Mouse (Mus musculus) E14TG2a.4 (cell line): ENCODE results near the gene Hdac9.

Source experiments
- CTCF ChIP-seq: conservative IDR thresholded peaks from 2 replicates; pipeline ENCODE4 v1.5.1; 2014; ENCODE audit warnings: low read length
- NANOG ChIP-seq: IDR thresholded peaks from 2 replicates; pipeline ENCODE4 v1.6.1; 2014; ENCODE audit warnings: borderline replicate concordance, low read length, mixed read lengths
- POU5F1 ChIP-seq: IDR thresholded peaks from 2 replicates; pipeline ENCODE4 v1.6.1; 2014; ENCODE audit warnings: low read length, borderline replicate concordance

DNA sequence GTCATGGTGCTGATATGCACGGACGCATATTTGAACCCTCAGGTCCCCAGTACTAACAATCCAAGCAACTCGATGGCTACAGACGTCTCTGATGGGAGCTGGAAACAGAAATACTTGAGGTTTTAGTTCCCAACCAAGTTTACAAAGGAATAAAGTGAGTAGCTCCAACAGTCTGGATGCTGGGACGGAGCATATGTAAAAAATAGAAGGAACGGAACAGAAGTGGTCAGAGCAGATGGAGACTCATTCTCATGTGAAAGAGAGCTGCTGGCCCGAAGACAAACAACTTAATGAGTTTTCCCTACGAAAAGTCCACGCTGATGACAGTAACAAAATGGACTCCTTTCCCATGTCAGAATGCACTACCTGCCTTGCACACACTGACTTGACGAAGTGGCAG is 518.3 kb downstream of the Hdac9 start:
- TF ChIP-seq CTCF (no peak), NANOG (no peak), POU5F1 (no peak)
